Mouse (Mus musculus): Measurements from ENCODE around the gene Arfip2.

Arfip2 gene

DNA sequence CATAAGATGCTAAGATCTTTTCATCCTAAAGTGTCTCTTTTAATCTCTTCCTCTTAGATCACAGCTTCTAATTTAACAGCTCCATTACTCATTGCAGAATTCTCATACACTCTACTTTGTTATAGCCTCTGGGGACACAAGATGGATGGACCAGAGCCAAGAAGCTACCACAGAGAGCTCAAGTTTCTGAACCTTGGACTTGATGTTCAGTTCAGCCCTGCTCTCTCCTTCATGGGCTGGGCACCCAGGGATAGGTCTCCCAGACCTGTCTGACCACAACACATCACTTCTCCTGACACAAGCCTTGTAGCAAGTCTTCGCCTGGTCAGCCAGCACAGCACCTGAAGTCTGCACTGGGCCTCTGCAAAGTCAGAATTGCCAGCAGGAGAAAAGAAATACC, 25.8 kb downstream of the Arfip2 start:
- ATAC-seq (ENCODE audit: low TSS enrichment): no peak

DNA sequence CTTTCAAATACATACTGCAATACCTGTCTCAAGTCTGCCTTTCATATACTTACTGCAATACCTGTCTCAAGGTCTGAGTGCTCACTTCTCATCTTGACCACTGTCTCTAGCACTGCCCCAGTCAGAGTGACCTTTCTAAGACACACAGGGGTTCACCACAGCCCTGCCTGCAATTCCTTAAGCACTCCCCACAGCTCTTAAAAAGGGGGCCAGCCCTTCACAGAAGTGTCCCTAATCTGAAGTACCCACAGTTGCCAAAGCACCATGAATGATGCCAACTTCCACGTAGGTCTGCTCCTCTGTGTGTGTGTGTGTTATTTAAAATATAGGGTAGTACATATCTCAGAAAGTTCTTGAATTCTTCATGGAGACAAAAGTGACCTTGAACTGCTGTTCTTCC, 28.4 kb downstream of the Arfip2 start:
- no peak for ATAC-seq (ENCODE audit: low TSS enrichment)

DNA sequence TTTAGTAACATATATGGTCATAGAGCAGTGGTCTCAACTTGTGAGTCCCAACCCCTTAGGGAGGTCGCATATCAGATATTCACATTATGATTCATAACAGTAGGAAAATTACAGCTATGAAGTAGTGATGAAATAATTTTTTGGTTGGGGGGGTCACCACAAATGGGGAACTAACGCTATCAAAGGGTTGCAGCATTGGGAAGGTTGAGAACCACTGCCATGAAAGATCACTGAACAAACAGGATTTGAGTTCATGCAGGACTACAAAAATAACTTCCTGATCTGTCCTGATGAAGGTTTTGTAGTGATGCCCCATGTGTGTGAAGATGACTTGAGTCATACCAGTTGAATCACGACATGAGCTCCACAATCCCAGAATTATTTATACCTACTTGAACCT, 31.7 kb downstream of the Arfip2 start:
- no peak for ATAC-seq (ENCODE audit: low TSS enrichment)

DNA sequence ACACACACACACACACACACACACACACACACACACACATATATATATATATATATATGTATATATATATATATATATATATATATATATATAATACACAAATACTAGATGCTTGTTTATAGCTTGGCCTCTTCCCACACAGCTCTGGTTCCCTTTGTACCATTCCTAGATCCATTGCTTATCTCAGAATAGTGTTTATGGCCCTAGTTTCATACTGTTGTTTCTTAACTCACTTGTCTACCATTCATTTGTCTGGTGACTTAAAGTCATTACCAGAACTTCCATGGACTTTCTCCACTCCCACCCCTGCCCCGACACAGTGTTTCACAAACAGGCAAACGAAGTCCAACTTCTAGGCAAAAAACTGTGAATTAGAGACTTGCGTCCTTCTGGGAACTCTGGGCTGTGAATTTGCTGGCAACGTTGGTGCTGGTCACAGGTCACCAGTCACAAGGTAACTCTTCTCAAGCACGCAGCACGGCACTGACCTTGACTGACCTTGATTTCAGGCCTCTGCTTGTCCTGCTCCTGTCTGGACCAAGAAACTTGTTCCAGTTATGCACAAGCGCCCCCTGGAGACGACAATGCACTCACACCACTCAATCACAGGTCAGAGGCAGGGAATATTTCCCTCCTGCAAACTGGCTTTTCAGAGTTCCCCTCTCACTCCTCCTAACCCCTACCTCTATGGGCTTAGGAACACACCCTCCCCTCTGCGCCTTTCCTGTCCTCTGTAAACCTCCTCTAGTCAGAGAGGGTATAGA, 37.2 kb downstream of the Arfip2 start:
- ATAC-seq (ENCODE audit: low TSS enrichment): peak; percentile 69; the same call in 1 of the 2 replicates

DNA sequence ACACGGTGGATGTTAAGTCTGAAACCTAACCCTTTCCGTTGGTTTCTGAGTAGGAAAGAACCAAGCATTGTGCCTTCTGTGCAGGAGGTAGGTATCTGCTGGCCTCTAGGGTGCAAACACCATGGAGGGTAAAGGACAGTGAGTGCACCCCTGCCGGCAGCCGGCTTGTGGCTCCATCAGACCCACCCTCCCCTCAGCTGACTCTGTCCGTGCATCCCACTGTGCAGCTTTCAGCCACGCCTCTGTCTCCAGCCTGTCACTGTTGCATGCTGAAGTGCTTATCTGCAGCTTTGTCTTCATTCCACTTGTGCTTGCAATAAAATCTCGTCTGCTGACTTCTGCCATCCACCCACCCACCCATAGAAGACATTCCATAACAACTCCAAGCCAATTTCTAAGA, 50.1 kb downstream of the Arfip2 start:
- no peak for ATAC-seq (ENCODE audit: low TSS enrichment)

DNA sequence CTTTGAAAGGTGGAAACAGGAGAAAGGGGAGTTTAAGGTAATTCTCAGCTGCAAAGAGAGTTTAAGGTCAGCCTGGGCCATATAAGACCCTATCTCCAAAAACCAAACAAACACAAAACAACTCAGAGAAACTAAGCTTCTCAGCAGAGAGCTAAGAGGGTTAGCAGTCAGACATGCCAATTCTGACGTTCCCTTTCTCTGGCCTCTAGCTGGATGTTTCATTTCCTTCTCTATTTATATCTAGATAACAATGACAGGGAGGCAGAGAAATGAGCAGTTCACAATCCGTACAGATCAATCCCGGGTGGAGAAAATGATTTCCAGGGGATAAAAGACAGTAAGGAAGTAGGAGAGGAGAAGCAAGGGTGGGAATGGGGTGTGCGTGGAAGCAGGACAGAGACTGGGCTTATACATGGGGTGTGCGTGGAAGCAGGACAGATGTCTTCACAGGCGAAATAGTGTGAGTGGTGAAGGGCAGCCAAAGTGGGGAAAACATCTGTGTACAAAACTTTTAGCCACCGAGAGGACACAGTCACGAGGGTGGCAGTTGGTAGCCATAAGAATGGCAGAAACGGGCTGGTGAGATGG, 51.8 kb downstream of the Arfip2 start:
- ATAC-seq (ENCODE audit: low TSS enrichment): no peak
